Comparison of ENCODE assay signal across 8 mouse cellular contexts in genomic region chr19:7339867-7340266, GRCm38 (mm10). TPM values are rescaled to one million over a fixed set of nuclear protein-coding genes. Genes with fewer than 3 reads are reported as not detected.
DNase-seq lines count a peak whose midpoint lies in the region; ATAC-seq and TF ChIP-seq lines count a peak whose summit lies in the region.

No protein-coding gene starts in this region.

- no peak for TF ChIP-seq CTCF in lung, embryonic 14.5 days (IDR thresholded peaks at IDR 0.05; ENCODE audit: low read depth)
- TF ChIP-seq CTCF in olfactory bulb, adult 2 months (IDR thresholded peaks at IDR 0.05; ENCODE audit: insufficient read depth, low read depth, low read length) = no peak

- H3K27ac ChIP-seq in lung, embryonic 14.5 days (ENCODE audit: low read depth) = no peak overlapping the region
- H3K27ac ChIP-seq in embryonic facial prominence, embryonic 15.5 days (replicated peaks) = peak overlapping the region; percentile 90
- no peak overlapping the region for H3K27ac ChIP-seq in limb, embryonic 10.5 days
- no peak overlapping the region for H3K27ac ChIP-seq in olfactory bulb, adult 2 months (ENCODE audit: insufficient read depth, low read depth, low read length)

- ATAC-seq in lung, embryonic 14.5 days (ENCODE audit: insufficient read depth) = no peak
- no peak for ATAC-seq in embryonic facial prominence, embryonic 15.5 days (ENCODE audit: insufficient number of reproducible peaks, low FRiP score, low TSS enrichment, low read depth)

- H3K4me2 ChIP-seq in lung, embryonic 14.5 days = peak overlapping the region; percentile 78
- peak overlapping the region; percentile 81 for H3K4me2 ChIP-seq in embryonic facial prominence, embryonic 15.5 days (replicated peaks)

- H3K9ac ChIP-seq in lung, embryonic 14.5 days = peak overlapping the region; percentile 97
- H3K9ac ChIP-seq in embryonic facial prominence, embryonic 15.5 days = peak overlapping the region; percentile 96

- peak overlapping the region; percentile 95 for H3K4me3 ChIP-seq in lung, embryonic 14.5 days (ENCODE audit: low read depth, low read length)
- peak overlapping the region; percentile 94 for H3K4me3 ChIP-seq in embryonic facial prominence, embryonic 15.5 days (replicated peaks)
- peak overlapping the region; percentile 95 for H3K4me3 ChIP-seq in limb, embryonic 10.5 days
- peak overlapping the region; percentile 84 for H3K4me3 ChIP-seq in olfactory bulb, adult 2 months (ENCODE audit: insufficient read depth, low read depth, low read length)

- no peaks in the 10 kb centered on the region for H3K27me3 ChIP-seq in lung, embryonic 14.5 days (ENCODE audit: insufficient read depth, low read length)
- no peaks in the 10 kb centered on the region for H3K27me3 ChIP-seq in embryonic facial prominence, embryonic 15.5 days
- no peaks in the 10 kb centered on the region for H3K27me3 ChIP-seq in limb, embryonic 10.5 days (ENCODE audit: low read depth, poor library complexity, severe bottlenecking)

- H3K36me3 ChIP-seq in lung, embryonic 14.5 days (ENCODE audit: insufficient read depth) = peaks cover 10% of the 10 kb centered on the region; the same call in 1 of the 2 replicates
- H3K36me3 ChIP-seq in embryonic facial prominence, embryonic 15.5 days = no peaks in the 10 kb centered on the region
- H3K36me3 ChIP-seq in limb, embryonic 10.5 days = peaks cover 16% of the 10 kb centered on the region; the same call in 1 of the 2 replicates

- 21% methylated on average over 4 of the region's 4 CpGs for WGBS in lung, embryonic 14.5 days
- WGBS in embryonic facial prominence, embryonic 15.5 days = 33% methylated on average over 4 of the region's 4 CpGs
- WGBS in limb, embryonic 10.5 days = 49% methylated on average over 4 of the region's 4 CpGs
- 13% methylated on average over 4 of the region's 4 CpGs for WGBS in olfactory bulb, adult 2 months

- DNase-seq in lung, embryonic 14.5 days = peak; percentile 27
- DNase-seq in lung, postnatal 25 days (ENCODE audit: low spot score) = no peak
- DNase-seq in limb, embryonic 10.5 days (ENCODE audit: low spot score) = no peak
- no peak for DNase-seq in gastrocnemius, postnatal 10 days
- no peak for DNase-seq in urinary bladder, adult 2 months (ENCODE audit: low spot score)
- no peak for DNase-seq in adrenal gland, postnatal 10 days

- TF ChIP-seq POLR2A in olfactory bulb, adult 2 months (IDR thresholded peaks at IDR 0.05; ENCODE audit: insufficient read depth, low read depth, low read length) = no peak

- peaks cover 18% of the 10 kb centered on the region for H3K4me1 ChIP-seq in lung, embryonic 14.5 days (ENCODE audit: insufficient read depth)
- peaks cover 45% of the 10 kb centered on the region for H3K4me1 ChIP-seq in embryonic facial prominence, embryonic 15.5 days
- peaks cover 26% of the 10 kb centered on the region for H3K4me1 ChIP-seq in limb, embryonic 10.5 days
- H3K4me1 ChIP-seq in olfactory bulb, adult 2 months (ENCODE audit: control insufficient read depth, insufficient read depth, low read length) = peaks cover 19% of the 10 kb centered on the region

- H3K9me3 ChIP-seq in lung, embryonic 14.5 days (ENCODE audit: low read depth, low read length) = no peaks in the 10 kb centered on the region
- no peaks in the 10 kb centered on the region for H3K9me3 ChIP-seq in embryonic facial prominence, embryonic 15.5 days (replicated peaks)
- H3K9me3 ChIP-seq in limb, embryonic 10.5 days (replicated peaks) = no peaks in the 10 kb centered on the region

RNA-seq across cellular contexts. Expression of gene Mark2, which starts 1.8 kb away (rescaled TPM):
- 49.2 and 57.8 TPM in 2 replicates for polyA plus RNA-seq in lung, embryonic 14.5 days (2014; fragmentation: Nextera tagmentation; extraction: Ambion mirVana)
- 54.9 and 60.2 TPM in 2 replicates for polyA plus RNA-seq in embryonic facial prominence, embryonic 15.5 days (2015; fragmentation: Nextera tagmentation; extraction: Ambion mirVana)
- 50.1 and 53.4 TPM in 2 replicates for polyA plus RNA-seq in limb, embryonic 10.5 days (2016; fragmentation: Nextera tagmentation; extraction: Ambion mirVana)
- not detected in 2 replicates for polyA plus RNA-seq in olfactory bulb, adult 2 months (2012; ENCODE audit: insufficient read depth, insufficient read length, low replicate concordance, missing spikeins)
- total RNA-seq in gastrocnemius, postnatal 10 days (2021) = 10 to 100 TPM; 38.2 to 45.8 TPM
- polyA plus RNA-seq in urinary bladder, adult 2 months (2012; rRNA removed) = 75.2 and 100 TPM in 2 replicates
- 10 to 100 TPM; 61.8 to 73.3 TPM for total RNA-seq in adrenal gland, postnatal 10 days (2021)

RNA-seq across cellular contexts. Expression of gene Spindoc, which starts 42.9 kb away (rescaled TPM):
- 18.6 and 26.8 TPM in 2 replicates for polyA plus RNA-seq in lung, embryonic 14.5 days (2014; fragmentation: Nextera tagmentation; extraction: Ambion mirVana)
- 30.1 and 36.2 TPM in 2 replicates for polyA plus RNA-seq in embryonic facial prominence, embryonic 15.5 days (2015; fragmentation: Nextera tagmentation; extraction: Ambion mirVana)
- 47.0 and 48.5 TPM in 2 replicates for polyA plus RNA-seq in limb, embryonic 10.5 days (2016; fragmentation: Nextera tagmentation; extraction: Ambion mirVana)
- not detected in 2 replicates for polyA plus RNA-seq in olfactory bulb, adult 2 months (2012; ENCODE audit: insufficient read depth, insufficient read length, low replicate concordance, missing spikeins)
- 10 to 100 TPM; 11.8 to 17.2 TPM for total RNA-seq in gastrocnemius, postnatal 10 days (2021)
- polyA plus RNA-seq in urinary bladder, adult 2 months (2012; rRNA removed) = 18.8 and 21.0 TPM in 2 replicates
- total RNA-seq in adrenal gland, postnatal 10 days (2021) = 10 to 100 TPM; 23.2 to 23.8 TPM
